Mouse (Mus musculus) bone marrow, adult 2 months (tissue): ENCODE measurements around the gene Gm38431. TPM values are rescaled to one million over a fixed set of nuclear protein-coding genes. Genes with fewer than 3 reads are reported as not detected.

Experiments used
- H3K27ac ChIP-seq: fragments of 200-500 bp; 2 replicates; pipeline ENCODE4 v1.5.1; 2012; ENCODE audit warnings: low read depth, mild to moderate bottlenecking, control low read depth, inconsistent platforms, low read length; ENCODE audit not compliant: control insufficient read depth, poor library complexity, insufficient read depth
- H3K4me1 ChIP-seq: fragments of 200-500 bp; 2 replicates; pipeline ENCODE4 v1.6.1; 2011; ENCODE audit warnings: low read length; ENCODE audit not compliant: control insufficient read depth, insufficient read depth
- H3K4me3 ChIP-seq: fragments of 200-500 bp; replicated peaks from 2 replicates; pipeline ENCODE3; 2011; ENCODE audit warnings: mild to moderate bottlenecking, low read depth, low read length, control low read depth; ENCODE audit not compliant: control insufficient read depth
- CTCF ChIP-seq: fragments of 200-500 bp; IDR thresholded peaks from 2 replicates; pipeline ENCODE4 v1.5.1; 2011; ENCODE audit warnings: low read length, control low read depth; ENCODE audit not compliant: control insufficient read depth, insufficient read depth
- POLR2A ChIP-seq: fragments of 200-500 bp; IDR thresholded peaks from 2 replicates; pipeline ENCODE4 v1.6.1; 2011; ENCODE audit warnings: low read depth, mild to moderate bottlenecking, control low read depth, low read length, borderline replicate concordance; ENCODE audit not compliant: control insufficient read depth
- WGBS: fragments of 180-500 bp; shearing (Covaris S2); methylation state at CpG from one replicate; pipeline ENCODE4 v1.1.7; 2018; 5-methylcytosine and 5-hydroxymethylcytosine counted together
- polyA plus RNA-seq: library from polyadenylated mRNA; stranded (reverse); fragments of >200 nt; gene quantifications from 2 replicates; pipeline ENCODE4 v1.2.4, GENCODE M21; 2011; ENCODE audit warnings: low replicate concordance; ENCODE audit not compliant: missing spikeins, insufficient read depth, insufficient read length

Gm38431 gene
- polyA plus RNA-seq, 1 experiment, result 2.5 TPM

GRCm38 (mm10) chr9:21043563-21043962, 48.2 kb downstream of the Gm38431 start:
- TF ChIP-seq POLR2A, result no peak
- TF ChIP-seq CTCF, result no peak
- Histone ChIP-seq H3K27ac (no peak overlapping the region), H3K4me3 (no peak overlapping the region), H3K4me1 (no peaks in the 10 kb centered on the region; the same call in 1 of the 2 replicates)
- 72% methylated on average over 4 of the region's 4 CpGs for WGBS

GRCm38 (mm10) chr9:21041308-21041707, 50.5 kb downstream of the Gm38431 start:
- H3K4me3 ChIP-seq, result no peak overlapping the region
- H3K4me1 ChIP-seq, result no peaks in the 10 kb centered on the region; the same call in 1 of the 2 replicates
- WGBS, result 56% methylated on average over 4 of the region's 4 CpGs
- H3K27ac ChIP-seq, result no peak overlapping the region
- TF ChIP-seq POLR2A, result no peak
- TF ChIP-seq CTCF, result no peak

- Histone ChIP-seq H3K4me1 (no peaks in the 10 kb centered on the region; the same call in 1 of the 2 replicates), H3K4me3 (no peak overlapping the region), H3K27ac (no peak overlapping the region)
- TF ChIP-seq POLR2A (no peak), CTCF (no peak)
- WGBS, result 47% methylated on average over 3 of the region's 3 CpGs
Measured at GRCm38 (mm10) chr9:21039779-21040178, 52.0 kb downstream of the Gm38431 start.

GRCm38 (mm10) chr9:21037481-21037891, 54.3 kb downstream of the Gm38431 start:
- 7% methylated on average over 31 of the region's 31 CpGs for WGBS
- H3K4me1 ChIP-seq, result no peaks in the 10 kb centered on the region; the same call in 1 of the 2 replicates

GRCm38 (mm10) chr9:21036666-21037065, 55.1 kb downstream of the Gm38431 start:
- no peak for TF ChIP-seq CTCF
- no peak for TF ChIP-seq POLR2A
- H3K4me1 ChIP-seq, result no peaks in the 10 kb centered on the region; the same call in 1 of the 2 replicates
- H3K27ac ChIP-seq, result no peak overlapping the region
- 10% methylated on average over 22 of the region's 22 CpGs for WGBS
- H3K4me3 ChIP-seq, result no peak overlapping the region

More at GRCm38 (mm10) chr9:21037481-21037891, 54.3 kb downstream of the Gm38431 start:
- Histone ChIP-seq H3K4me3 (no peak overlapping the region), H3K27ac (no peak overlapping the region)
- TF ChIP-seq CTCF (no peak), POLR2A (no peak)

- Histone ChIP-seq H3K4me3 (no peak overlapping the region), H3K4me1 (no peaks in the 10 kb centered on the region; the same call in 1 of the 2 replicates), H3K27ac (no peak overlapping the region)
- 8% methylated on average over 20 of the region's 20 CpGs for WGBS
- TF ChIP-seq CTCF, result no peak
- TF ChIP-seq POLR2A, result no peak
Measured at GRCm38 (mm10) chr9:21036161-21036560, 55.6 kb downstream of the Gm38431 start.

- Histone ChIP-seq H3K4me3 (no peak overlapping the region), H3K4me1 (no peaks in the 10 kb centered on the region; the same call in 1 of the 2 replicates), H3K27ac (no peak overlapping the region)
- 47% methylated on average over 9 of the region's 9 CpGs for WGBS
- TF ChIP-seq POLR2A (no peak), CTCF (no peak)
Measured at GRCm38 (mm10) chr9:21035586-21035985, 56.2 kb downstream of the Gm38431 start.

- Histone ChIP-seq H3K27ac (no peak overlapping the region), H3K4me3 (no peak overlapping the region), H3K4me1 (peaks cover 2% of the 10 kb centered on the region; the same call in 1 of the 2 replicates)
- WGBS, result 9% methylated on average over 17 of the region's 17 CpGs
- TF ChIP-seq POLR2A (no peak), CTCF (no peak)
Measured at GRCm38 (mm10) chr9:21034481-21035085, 57.2 kb downstream of the Gm38431 start.

- TF ChIP-seq POLR2A (peak; percentile 41; the same call in 1 of the 2 replicates), CTCF (no peak)
- H3K27ac ChIP-seq, result no peak overlapping the region
- WGBS, result under 1% methylated on average over 34 of the region's 34 CpGs
- H3K4me3 ChIP-seq, result peak overlapping the region; percentile 42
- peaks cover 2% of the 10 kb centered on the region; the same call in 1 of the 2 replicates for H3K4me1 ChIP-seq
Measured at GRCm38 (mm10) chr9:21033136-21033535, 58.7 kb downstream of the Gm38431 start.
